Mouse (Mus musculus) G1E (cell line): ENCODE measurements around the gene Hoxb13. TPM values are rescaled to one million over a fixed set of nuclear protein-coding genes. Genes with fewer than 3 reads are reported as not detected.

Experiments used
- ATAC-seq: 2 replicates; pipeline ENCODE4 v1.8.0; 2016; ENCODE audit warnings: mild to moderate bottlenecking; ENCODE audit not compliant: insufficient number of reproducible peaks, poor library complexity, low FRiP score, severe bottlenecking; ENCODE audit errors: extremely low read depth
- DNase-seq: peaks from one replicate; pipeline ENCODE4 v3.0.0; 2012; ENCODE audit warnings: low spot score
- H3K27me3 ChIP-seq: 2 replicates; pipeline ENCODE4 v1.6.1; 2012; ENCODE audit warnings: mild to moderate bottlenecking, low read length, inconsistent platforms; ENCODE audit not compliant: insufficient read depth
- H3K36me3 ChIP-seq: replicated peaks from 2 replicates; pipeline ENCODE3; 2012; ENCODE audit warnings: mild to moderate bottlenecking, inconsistent platforms
- H3K4me1 ChIP-seq: 2 replicates; pipeline ENCODE4 v1.6.1; 2012; ENCODE audit warnings: low read depth, low read length, inconsistent platforms, mixed read lengths; ENCODE audit not compliant: insufficient read depth
- H3K4me3 ChIP-seq: 2 replicates; pipeline ENCODE4 v1.5.1; 2012; ENCODE audit warnings: low read depth, mild to moderate bottlenecking, inconsistent platforms, low read length, moderate library complexity, mixed read lengths
- H3K9me3 ChIP-seq: replicated peaks from 2 replicates; pipeline ENCODE4 v1.6.1; 2012; ENCODE audit warnings: inconsistent platforms
- CTCF ChIP-seq: IDR thresholded peaks from 2 replicates; pipeline ENCODE4 v1.5.1; 2012; ENCODE audit warnings: low read depth, low read length, inconsistent platforms, mixed read lengths
- GATA1 ChIP-seq: IDR thresholded peaks from 2 replicates; pipeline ENCODE4 v1.6.1; 2012; ENCODE audit warnings: borderline replicate concordance, low read length, inconsistent platforms, mixed read lengths
- GATA2 ChIP-seq: IDR thresholded peaks from 2 replicates; pipeline ENCODE4 v1.6.1; 2012; ENCODE audit warnings: low read depth, low read length, inconsistent platforms, borderline replicate concordance
- POLR2AphosphoS5 ChIP-seq: IDR thresholded peaks from 2 replicates; pipeline ENCODE4 v1.6.1; 2012; ENCODE audit warnings: low read depth, low read length, inconsistent platforms; ENCODE audit not compliant: insufficient replicate concordance
- TAL1 ChIP-seq: conservative IDR thresholded peaks from 2 replicates; pipeline ENCODE4 v1.6.1; 2012; ENCODE audit warnings: low read depth, low read length, inconsistent platforms, mixed read lengths
- polyA plus RNA-seq: library from polyadenylated mRNA; stranded (reverse); fragments of >175 nt; gene quantifications from 2 replicates; pipeline ENCODE4 v1.2.3, GENCODE M21; 2012
- total RNA-seq, 2 experiments: library from RNA; stranded (forward) in 1 of 2; stranded (reverse) in 1 of 2; fragments of 200-1000 nt in 1 of 2; fragments of >200 nt in 1 of 2; fragmentation: Nextera tagmentation in 1 of 2; gene quantifications; 2 replicates each; pipeline ENCODE4 v1.2.3; 2014 to 2017

The Hoxb13 gene
- total and polyA plus RNA-seq, 3 experiments, result 25.0 to 93.3 (median 38.8) TPM

- Histone ChIP-seq H3K27me3 (no peaks in the 10 kb centered on the region), H3K36me3 (peaks cover 28% of the 10 kb centered on the region), H3K4me3 (peak overlapping the region; percentile 76), H3K9me3 (no peaks in the 10 kb centered on the region), H3K4me1 (peaks cover 48% of the 10 kb centered on the region)
- DNase-seq, result no peak
- no peak for ATAC-seq
- TF ChIP-seq CTCF (no peak), GATA2 (no peak), POLR2AphosphoS5 (no peak), GATA1 (no peak), TAL1 (no peak)
These were observed 9.7 kb downstream of the Hoxb13 start for GRCm38 (mm10) chr11:96203789-96204186.

- Histone ChIP-seq H3K4me3 (peak overlapping the region; percentile 76), H3K9me3 (no peaks in the 10 kb centered on the region), H3K4me1 (peaks cover 48% of the 10 kb centered on the region), H3K36me3 (peaks cover 33% of the 10 kb centered on the region), H3K27me3 (no peaks in the 10 kb centered on the region)
- no peak for DNase-seq
- TF ChIP-seq GATA2, result no peak
- no peak for TF ChIP-seq CTCF
- TF ChIP-seq TAL1, result no peak
- TF ChIP-seq GATA1, result no peak
- TF ChIP-seq POLR2AphosphoS5, result no peak
- ATAC-seq, result no peak
These were observed 10.2 kb downstream of the Hoxb13 start for GRCm38 (mm10) chr11:96204351-96204750.

- peaks cover under 1% of the 10 kb centered on the region for H3K9me3 ChIP-seq
- ATAC-seq (no peak), DNase-seq (no peak)
- peak overlapping the region; percentile 54; the same call in 1 of the 2 replicates for H3K4me3 ChIP-seq
- H3K27me3 ChIP-seq, result no peaks in the 10 kb centered on the region
- H3K36me3 ChIP-seq, result peaks cover 38% of the 10 kb centered on the region
- H3K4me1 ChIP-seq, result peaks cover 42% of the 10 kb centered on the region
- no peak for TF ChIP-seq TAL1
- no peak for TF ChIP-seq GATA2
- TF ChIP-seq CTCF, result no peak
- TF ChIP-seq POLR2AphosphoS5, result no peak
- TF ChIP-seq GATA1, result no peak
These were observed 11.5 kb downstream of the Hoxb13 start for GRCm38 (mm10) chr11:96205426-96206131.

- H3K4me1 ChIP-seq, result no peaks in the 10 kb centered on the region
- ATAC-seq, result no peak
- peaks cover 33% of the 10 kb centered on the region for H3K27me3 ChIP-seq
- no peaks in the 10 kb centered on the region for H3K36me3 ChIP-seq
- no peak overlapping the region for H3K4me3 ChIP-seq
- peaks cover 6% of the 10 kb centered on the region for H3K9me3 ChIP-seq
- TF ChIP-seq GATA2 (no peak), CTCF (peak; percentile 47; the same call in 1 of the 2 replicates), POLR2AphosphoS5 (no peak), TAL1 (no peak), GATA1 (no peak)
- no peak for DNase-seq
These were observed 29.7 kb downstream of the Hoxb13 start for GRCm38 (mm10) chr11:96223813-96224212.

- no peaks in the 10 kb centered on the region for H3K9me3 ChIP-seq
- H3K36me3 ChIP-seq, result no peaks in the 10 kb centered on the region
- H3K4me3 ChIP-seq, result no peak overlapping the region
- TF ChIP-seq GATA2 (no peak), GATA1 (no peak), POLR2AphosphoS5 (no peak), CTCF (no peak), TAL1 (no peak)
- H3K27me3 ChIP-seq, result peaks cover 28% of the 10 kb centered on the region
- H3K4me1 ChIP-seq, result no peaks in the 10 kb centered on the region
- DNase-seq, result no peak
- ATAC-seq, result no peak
These were observed 33.6 kb downstream of the Hoxb13 start for GRCm38 (mm10) chr11:96227676-96228075.

GRCm38 (mm10) chr11:96234906-96235305 is 40.8 kb downstream of the Hoxb13 start:
- DNase-seq (peak; percentile 21), ATAC-seq (no peak)
- Histone ChIP-seq H3K27me3 (peaks cover 17% of the 10 kb centered on the region), H3K9me3 (no peaks in the 10 kb centered on the region), H3K36me3 (no peaks in the 10 kb centered on the region), H3K4me3 (no peak overlapping the region), H3K4me1 (0 out of 2 replicates have a peak, but pooled peaks cover 3% of the 10 kb centered on the region)
- TF ChIP-seq GATA2 (no peak), CTCF (peak; percentile 68)
